Mouse (Mus musculus): ENCODE results near the gene Irak1. TPM values are rescaled to one million over a fixed set of nuclear protein-coding genes. Genes with fewer than 3 reads are reported as not detected.
A peak's percentile ranks its signal among the peaks of the same experiment; 100 is the strongest.

The Irak1 gene
- polyA plus RNA-seq, 1 experiment from 2014 or later, result 50.4 TPM

DNA sequence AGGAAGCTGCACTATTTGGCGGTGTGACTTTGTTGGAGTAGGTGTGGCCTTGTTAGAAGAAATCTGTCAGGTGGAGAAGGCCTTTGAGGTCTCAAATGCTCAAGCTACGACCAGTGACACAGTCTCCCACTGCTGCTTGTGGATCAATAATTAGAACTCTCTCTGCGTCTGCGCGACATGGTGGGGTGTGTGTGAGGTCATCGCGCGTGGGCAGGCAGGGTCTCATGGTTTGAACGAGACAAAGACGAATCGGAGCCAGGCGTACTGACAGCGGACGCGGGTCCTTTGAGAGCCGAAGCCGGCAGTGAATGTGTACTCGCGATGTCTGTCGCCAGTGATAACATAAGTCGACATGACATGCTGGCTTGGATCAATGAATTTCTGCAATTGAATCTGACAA lies 17.3 kb downstream of the Irak1 start:
- Histone ChIP-seq H3K9me3 (ENCODE audit: control insufficient read depth, low read length) (no peaks in the 10 kb centered on the region), H3K9ac (ENCODE audit: low read depth, low read length) (no peak overlapping the region), H3K36me3 (ENCODE audit: control insufficient read depth, insufficient read depth, low read length) (no peaks in the 10 kb centered on the region), H3K4me1 (ENCODE audit: control insufficient read depth, insufficient read depth, low read length) (no peaks in the 10 kb centered on the region), H3K27ac (ENCODE audit: low read length) (no peak overlapping the region), H3K4me2 (ENCODE audit: low read depth, low read length) (no peak overlapping the region), H3K27me3 (replicated peaks; ENCODE audit: control insufficient read depth, insufficient read depth, low read length) (no peaks in the 10 kb centered on the region), H3K4me3 (ENCODE audit: low read length) (no peak overlapping the region)
- no peak for ATAC-seq
- WGBS, result 83% methylated on average over 21 of the region's 21 CpGs

DNA sequence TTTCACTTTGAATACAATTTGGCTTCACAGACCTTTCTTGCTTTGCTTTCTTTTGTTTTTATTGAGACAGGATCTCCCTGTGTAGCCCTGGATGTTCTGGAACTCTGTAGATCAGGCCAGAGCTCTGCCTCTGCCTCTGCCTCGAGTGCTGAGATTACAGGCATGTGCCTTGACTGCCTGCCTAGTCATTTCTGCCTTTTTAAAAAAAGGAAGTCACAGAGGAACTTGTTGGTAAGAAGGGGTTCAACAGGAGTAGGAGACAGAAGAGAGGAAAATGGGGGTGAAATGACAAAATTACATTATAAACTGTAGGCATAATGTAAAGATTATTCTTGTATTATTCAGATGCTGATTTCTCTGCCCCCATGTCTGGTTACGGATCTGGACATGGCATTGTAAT lies 20.1 kb downstream of the Irak1 start:
- 62% methylated on average over 2 of the region's 2 CpGs for WGBS
- Histone ChIP-seq H3K27ac (ENCODE audit: low read length) (no peak overlapping the region), H3K4me3 (ENCODE audit: low read length) (no peak overlapping the region), H3K27me3 (replicated peaks; ENCODE audit: control insufficient read depth, insufficient read depth, low read length) (no peaks in the 10 kb centered on the region), H3K9me3 (ENCODE audit: control insufficient read depth, low read length) (no peaks in the 10 kb centered on the region), H3K9ac (ENCODE audit: low read depth, low read length) (no peak overlapping the region), H3K4me2 (ENCODE audit: low read depth, low read length) (no peak overlapping the region), H3K36me3 (ENCODE audit: control insufficient read depth, insufficient read depth, low read length) (no peaks in the 10 kb centered on the region), H3K4me1 (ENCODE audit: control insufficient read depth, insufficient read depth, low read length) (no peaks in the 10 kb centered on the region)
- no peak for ATAC-seq

DNA sequence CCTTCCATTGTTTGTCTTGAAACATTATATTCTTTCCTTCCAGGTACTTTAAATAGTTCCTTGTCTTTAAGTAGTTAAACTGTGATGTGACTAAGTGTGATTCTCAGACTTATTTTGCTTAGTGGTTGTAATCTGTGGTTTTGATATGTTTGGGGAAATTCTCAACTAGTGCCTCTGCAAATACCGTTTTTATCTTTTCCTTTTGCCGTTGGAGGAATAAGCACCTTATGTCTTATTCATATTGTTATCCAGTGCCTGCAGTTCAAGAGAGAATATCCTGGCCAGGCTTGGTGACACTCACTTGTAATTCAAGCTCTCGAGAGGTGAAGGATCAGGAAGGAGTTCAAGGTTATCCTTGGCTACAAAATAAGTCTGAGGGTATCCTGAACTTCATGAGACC lies 22.7 kb downstream of the Irak1 start:
- no peak for ATAC-seq
- whole genome bisulfite sequencing, result 86% methylated on average over 3 of the region's 3 CpGs

DNA sequence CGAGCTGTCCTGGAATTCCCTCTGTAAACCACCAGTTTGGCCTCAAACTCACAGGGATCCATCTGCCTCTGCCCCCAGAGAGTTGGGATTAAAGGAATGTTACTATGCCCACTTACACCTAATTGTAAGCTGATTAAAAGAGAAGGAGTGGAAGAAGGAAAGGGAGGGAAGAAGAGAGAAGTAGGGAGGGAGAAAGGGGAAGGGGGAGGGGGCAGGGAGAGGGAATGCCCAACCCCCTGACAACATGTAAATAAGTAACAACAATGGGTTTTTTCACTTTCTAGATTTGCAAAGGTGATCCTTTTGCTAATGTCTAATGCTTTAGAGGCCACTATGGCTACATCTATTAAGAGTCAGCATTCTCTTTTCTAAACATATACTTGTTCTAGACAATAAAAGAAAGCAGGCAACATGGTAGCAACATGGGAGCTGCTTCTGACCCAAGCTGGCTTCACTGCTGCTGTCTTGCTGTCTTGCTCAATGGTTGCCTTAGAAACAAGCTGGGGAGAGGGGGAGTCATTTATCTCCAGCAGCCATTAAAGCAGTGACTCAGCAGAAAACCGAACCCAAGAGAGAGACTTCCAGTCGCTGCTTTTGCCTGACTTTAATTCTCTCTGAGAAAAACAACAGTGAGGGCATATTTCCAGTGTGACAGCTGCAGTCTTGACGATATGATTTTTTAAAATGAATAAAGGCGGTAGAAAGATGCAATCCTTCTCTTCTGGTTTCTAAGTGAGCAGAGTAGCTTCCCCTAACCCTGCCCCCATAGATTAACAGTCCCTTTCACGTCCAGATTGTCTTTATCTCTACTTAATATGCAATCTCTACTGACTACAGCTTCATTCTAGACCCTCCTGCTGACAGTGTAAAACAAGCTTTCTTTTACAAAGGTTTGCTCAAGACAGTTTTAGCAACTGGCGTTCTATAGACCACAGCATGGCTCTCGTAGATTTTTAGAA lies 24.5 kb downstream of the Irak1 start:
- Histone ChIP-seq H3K9ac (ENCODE audit: low read depth, low read length) (no peak overlapping the region), H3K27me3 (replicated peaks; ENCODE audit: control insufficient read depth, insufficient read depth, low read length) (no peaks in the 10 kb centered on the region), H3K4me1 (ENCODE audit: control insufficient read depth, insufficient read depth, low read length) (no peaks in the 10 kb centered on the region), H3K4me3 (ENCODE audit: low read length) (no peak overlapping the region), H3K4me2 (ENCODE audit: low read depth, low read length) (no peak overlapping the region), H3K27ac (ENCODE audit: low read length) (no peak overlapping the region), H3K36me3 (ENCODE audit: control insufficient read depth, insufficient read depth, low read length) (no peaks in the 10 kb centered on the region), H3K9me3 (ENCODE audit: control insufficient read depth, low read length) (no peaks in the 10 kb centered on the region)
- 24% methylated on average over 8 of the region's 8 CpGs for WGBS
- peak; percentile 75; the same call in 1 of the 2 replicates for ATAC-seq

More for the DNA sequence above, 22.7 kb downstream of the Irak1 start:
- no peak overlapping the region for H3K4me2 ChIP-seq (ENCODE audit: low read depth, low read length)
- H3K27ac ChIP-seq (ENCODE audit: low read length), result no peak overlapping the region
- H3K4me3 ChIP-seq (ENCODE audit: low read length), result no peak overlapping the region
- no peaks in the 10 kb centered on the region for H3K4me1 ChIP-seq (ENCODE audit: control insufficient read depth, insufficient read depth, low read length)
- no peaks in the 10 kb centered on the region for H3K9me3 ChIP-seq (ENCODE audit: control insufficient read depth, low read length)
- H3K27me3 ChIP-seq (replicated peaks; ENCODE audit: control insufficient read depth, insufficient read depth, low read length), result no peaks in the 10 kb centered on the region
- no peaks in the 10 kb centered on the region for H3K36me3 ChIP-seq (ENCODE audit: control insufficient read depth, insufficient read depth, low read length)
- no peak overlapping the region for H3K9ac ChIP-seq (ENCODE audit: low read depth, low read length)

DNA sequence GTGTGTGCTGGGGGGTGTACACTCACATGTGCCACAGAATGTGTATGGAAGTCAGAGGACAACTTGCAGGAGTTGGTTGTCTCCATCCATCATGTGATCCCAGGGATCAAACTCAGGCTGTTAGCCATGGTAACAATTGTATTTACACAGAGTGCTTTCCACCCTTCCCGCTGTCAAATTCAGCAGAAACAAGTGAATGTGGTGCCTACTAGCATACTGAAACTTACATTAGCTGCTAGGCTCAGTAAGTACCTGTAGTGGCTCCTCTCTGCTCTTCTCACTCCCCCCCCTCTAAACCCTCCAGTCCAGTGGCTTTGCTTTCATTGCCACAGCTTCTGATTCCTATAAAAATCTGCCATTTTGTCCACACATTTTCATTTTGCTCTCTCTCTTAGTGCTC lies 45.9 kb downstream of the Irak1 start:
- Histone ChIP-seq H3K4me2 (ENCODE audit: low read depth, low read length) (no peak overlapping the region), H3K27ac (ENCODE audit: low read length) (no peak overlapping the region), H3K9ac (ENCODE audit: low read depth, low read length) (no peak overlapping the region), H3K4me3 (ENCODE audit: low read length) (no peak overlapping the region), H3K27me3 (replicated peaks; ENCODE audit: control insufficient read depth, insufficient read depth, low read length) (no peaks in the 10 kb centered on the region), H3K36me3 (ENCODE audit: control insufficient read depth, insufficient read depth, low read length) (no peaks in the 10 kb centered on the region), H3K4me1 (ENCODE audit: control insufficient read depth, insufficient read depth, low read length) (no peaks in the 10 kb centered on the region), H3K9me3 (ENCODE audit: control insufficient read depth, low read length) (no peaks in the 10 kb centered on the region)
- WGBS, result 57% methylated on average over 1 of the region's 1 CpGs
- ATAC-seq, result no peak

DNA sequence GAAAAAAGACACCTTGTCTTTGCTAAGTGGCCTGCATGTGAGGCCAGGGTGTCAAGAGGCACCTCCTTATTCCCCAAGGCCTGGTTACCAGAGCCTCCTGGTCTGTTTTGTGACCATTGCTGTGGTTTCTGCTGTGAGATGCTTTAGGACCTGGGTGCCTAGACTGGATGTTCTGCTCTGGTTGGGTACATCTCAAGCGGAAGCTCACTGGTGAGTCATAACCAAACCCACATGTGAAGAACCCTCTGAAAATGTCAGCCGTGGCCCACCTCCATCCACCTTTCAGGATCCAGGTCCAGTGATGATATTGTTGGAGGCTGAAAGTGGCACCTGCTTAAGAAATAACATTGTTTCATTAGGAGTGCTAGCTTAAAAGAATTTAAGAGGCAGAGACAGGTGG lies 47.4 kb downstream of the Irak1 start:
- H3K4me1 ChIP-seq (ENCODE audit: control insufficient read depth, insufficient read depth, low read length), result no peaks in the 10 kb centered on the region
- no peak for ATAC-seq
- H3K4me3 ChIP-seq (ENCODE audit: low read length), result no peak overlapping the region
- no peaks in the 10 kb centered on the region for H3K27me3 ChIP-seq (replicated peaks; ENCODE audit: control insufficient read depth, insufficient read depth, low read length)
- H3K9ac ChIP-seq (ENCODE audit: low read depth, low read length), result no peak overlapping the region
- 92% methylated on average over 2 of the region's 2 CpGs for WGBS
- H3K4me2 ChIP-seq (ENCODE audit: low read depth, low read length), result no peak overlapping the region
- no peaks in the 10 kb centered on the region for H3K9me3 ChIP-seq (ENCODE audit: control insufficient read depth, low read length)
- no peaks in the 10 kb centered on the region for H3K36me3 ChIP-seq (ENCODE audit: control insufficient read depth, insufficient read depth, low read length)
- no peak overlapping the region for H3K27ac ChIP-seq (ENCODE audit: low read length)

DNA sequence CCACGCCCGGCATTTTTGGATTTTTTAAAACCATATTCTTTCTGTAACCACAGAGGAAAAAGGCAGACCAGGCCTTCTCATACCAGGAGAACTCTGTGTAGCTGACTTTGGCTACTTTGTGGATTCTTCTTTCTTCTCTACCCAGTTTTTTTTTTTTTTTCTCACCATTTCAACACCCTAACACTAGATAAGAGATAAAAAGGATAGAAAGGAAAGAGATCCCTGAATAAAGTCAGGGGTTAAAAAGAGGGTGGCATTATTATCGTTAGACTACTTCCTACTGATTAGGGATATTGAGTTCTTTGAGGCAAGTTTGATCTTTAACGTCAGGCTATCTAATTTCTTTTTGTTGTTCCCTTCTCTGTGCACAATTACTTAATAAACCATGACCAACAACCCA lies 50.9 kb downstream of the Irak1 start:
- H3K36me3 ChIP-seq (ENCODE audit: control insufficient read depth, insufficient read depth, low read length), result no peaks in the 10 kb centered on the region
- no peak for ATAC-seq
- no peak overlapping the region for H3K9ac ChIP-seq (ENCODE audit: low read depth, low read length)
- H3K4me2 ChIP-seq (ENCODE audit: low read depth, low read length), result no peak overlapping the region
- no peak overlapping the region for H3K27ac ChIP-seq (ENCODE audit: low read length)
- no peaks in the 10 kb centered on the region for H3K27me3 ChIP-seq (replicated peaks; ENCODE audit: control insufficient read depth, insufficient read depth, low read length)
- H3K9me3 ChIP-seq (ENCODE audit: control insufficient read depth, low read length), result no peaks in the 10 kb centered on the region
- 72% methylated on average over 4 of the region's 4 CpGs for WGBS
- no peaks in the 10 kb centered on the region for H3K4me1 ChIP-seq (ENCODE audit: control insufficient read depth, insufficient read depth, low read length)
- H3K4me3 ChIP-seq (ENCODE audit: low read length), result no peak overlapping the region

DNA sequence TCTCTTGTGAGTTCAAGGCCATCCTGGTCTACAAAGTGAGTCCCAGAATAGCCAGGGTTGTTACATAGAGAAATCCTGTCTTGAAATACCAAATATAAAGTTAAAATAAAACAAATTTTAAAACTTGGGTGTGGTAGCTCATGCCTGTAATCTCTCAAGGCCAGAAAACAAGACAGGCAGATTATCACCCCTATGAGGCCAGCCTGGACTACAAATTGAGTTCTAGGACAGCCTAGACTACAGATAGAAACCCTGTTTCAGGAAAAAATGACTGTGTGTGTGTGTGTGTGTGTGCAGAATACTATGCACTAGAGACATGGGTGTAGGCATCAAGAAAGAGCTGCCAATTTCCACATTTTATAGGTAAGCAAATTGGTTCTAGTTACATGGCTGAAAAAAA lies 52.9 kb downstream of the Irak1 start:
- Histone ChIP-seq H3K36me3 (ENCODE audit: control insufficient read depth, insufficient read depth, low read length) (no peaks in the 10 kb centered on the region), H3K4me1 (ENCODE audit: control insufficient read depth, insufficient read depth, low read length) (no peaks in the 10 kb centered on the region), H3K27ac (ENCODE audit: low read length) (no peak overlapping the region), H3K9ac (ENCODE audit: low read depth, low read length) (no peak overlapping the region), H3K4me2 (ENCODE audit: low read depth, low read length) (no peak overlapping the region), H3K4me3 (ENCODE audit: low read length) (no peak overlapping the region), H3K9me3 (ENCODE audit: control insufficient read depth, low read length) (no peaks in the 10 kb centered on the region), H3K27me3 (replicated peaks; ENCODE audit: control insufficient read depth, insufficient read depth, low read length) (no peaks in the 10 kb centered on the region)
- no peak for ATAC-seq

DNA sequence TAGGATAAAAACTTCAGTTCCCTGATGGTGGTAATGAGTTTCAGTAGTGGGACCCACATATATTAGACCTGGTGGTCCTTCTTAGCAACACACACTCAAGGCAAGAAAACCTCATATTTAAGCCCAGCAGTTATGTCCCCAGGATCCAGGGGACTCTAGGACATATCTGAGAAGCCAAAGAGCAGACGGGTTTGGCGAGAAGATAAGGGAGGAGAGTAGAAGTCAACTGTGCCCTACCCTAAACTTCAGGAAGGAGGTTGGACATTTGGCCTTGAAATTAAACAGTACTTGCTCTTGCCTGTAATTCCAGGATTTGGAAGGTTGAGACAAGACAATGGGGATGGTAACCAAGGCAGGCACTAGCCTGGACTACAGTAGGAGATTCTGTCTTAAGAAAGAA lies 54.0 kb downstream of the Irak1 start:
- Histone ChIP-seq H3K27me3 (replicated peaks; ENCODE audit: control insufficient read depth, insufficient read depth, low read length) (no peaks in the 10 kb centered on the region), H3K36me3 (ENCODE audit: control insufficient read depth, insufficient read depth, low read length) (no peaks in the 10 kb centered on the region), H3K4me1 (ENCODE audit: control insufficient read depth, insufficient read depth, low read length) (no peaks in the 10 kb centered on the region), H3K9ac (ENCODE audit: low read depth, low read length) (no peak overlapping the region), H3K27ac (ENCODE audit: low read length) (no peak overlapping the region), H3K9me3 (ENCODE audit: control insufficient read depth, low read length) (no peaks in the 10 kb centered on the region), H3K4me3 (ENCODE audit: low read length) (no peak overlapping the region), H3K4me2 (ENCODE audit: low read depth, low read length) (no peak overlapping the region)
- WGBS, result 82% methylated on average over 2 of the region's 2 CpGs
- ATAC-seq, result no peak

DNA sequence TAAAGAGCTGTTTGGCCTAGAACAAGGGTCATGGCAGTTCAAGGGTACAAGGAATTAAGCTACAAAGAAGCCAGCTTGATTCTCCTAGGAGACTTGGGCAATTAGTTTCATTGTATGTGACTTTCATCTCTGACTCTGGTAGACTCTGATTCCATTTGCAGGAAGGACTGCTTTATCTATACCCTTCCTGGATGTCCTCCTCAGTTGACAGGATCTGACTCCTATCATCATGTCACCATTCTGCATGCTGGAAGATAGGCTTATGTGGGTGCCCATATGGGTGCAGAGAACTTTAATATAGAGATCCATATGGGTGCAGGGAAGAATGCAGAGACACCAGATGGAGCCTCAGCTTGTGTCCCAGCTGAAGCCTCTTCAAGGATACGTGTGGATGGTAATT lies 54.6 kb downstream of the Irak1 start:
- WGBS, result 86% methylated on average over 1 of the region's 1 CpGs
- no peaks in the 10 kb centered on the region for H3K4me1 ChIP-seq (ENCODE audit: control insufficient read depth, insufficient read depth, low read length)

More for the DNA sequence above, 54.6 kb downstream of the Irak1 start:
- Histone ChIP-seq H3K27me3 (replicated peaks; ENCODE audit: control insufficient read depth, insufficient read depth, low read length) (no peaks in the 10 kb centered on the region), H3K27ac (ENCODE audit: low read length) (no peak overlapping the region), H3K4me2 (ENCODE audit: low read depth, low read length) (no peak overlapping the region), H3K36me3 (ENCODE audit: control insufficient read depth, insufficient read depth, low read length) (no peaks in the 10 kb centered on the region), H3K9me3 (ENCODE audit: control insufficient read depth, low read length) (no peaks in the 10 kb centered on the region), H3K9ac (ENCODE audit: low read depth, low read length) (no peak overlapping the region), H3K4me3 (ENCODE audit: low read length) (no peak overlapping the region)
- no peak for ATAC-seq

Data from intestine, embryonic 16.5 days (tissue).